Mouse (Mus musculus) midbrain, embryonic 16.5 days (tissue): Measurements from ENCODE around the gene Nme7. TPM values are rescaled to one million over a fixed set of nuclear protein-coding genes. Genes with fewer than 3 reads are reported as not detected.

ENCODE experiments used
- ATAC-seq: fragments of 200-750 bp; cut with Nextera tagmentation; 2 replicates; pipeline ENCODE4 v1.8.0; 2017; ENCODE audit warnings: moderate TSS enrichment
- H3K27ac ChIP-seq: fragments of 300-500 bp; sonication (generic); 2 replicates; pipeline ENCODE4 v1.5.1; 2014; ENCODE audit warnings: mild to moderate bottlenecking, low read length, mixed read lengths
- H3K27me3 ChIP-seq: fragments of 300-500 bp; sonication (generic); 2 replicates; pipeline ENCODE4 v1.6.1; 2014; ENCODE audit warnings: low read depth, low read length, mixed read lengths; ENCODE audit not compliant: control insufficient read depth, insufficient read depth
- H3K36me3 ChIP-seq: fragments of 300-500 bp; sonication (generic); 2 replicates; pipeline ENCODE4 v1.6.1; 2014; ENCODE audit warnings: mild to moderate bottlenecking, low read length, moderate library complexity, mixed read lengths; ENCODE audit not compliant: control insufficient read depth, insufficient read depth
- H3K4me1 ChIP-seq: fragments of 300-500 bp; sonication (generic); 2 replicates; pipeline ENCODE4 v1.6.1; 2014; ENCODE audit warnings: mild to moderate bottlenecking, low read length, mixed read lengths; ENCODE audit not compliant: control insufficient read depth, insufficient read depth
- H3K4me2 ChIP-seq: fragments of 300-500 bp; sonication (generic); 2 replicates; pipeline ENCODE4 v1.6.1; 2014; ENCODE audit warnings: mild to moderate bottlenecking, low read length, mixed read lengths
- H3K4me3 ChIP-seq: fragments of 300-500 bp; sonication (generic); 2 replicates; pipeline ENCODE4 v1.5.1; 2014; ENCODE audit warnings: low read depth, mild to moderate bottlenecking, low read length, moderate library complexity, mixed read lengths
- H3K9ac ChIP-seq: fragments of 300-500 bp; sonication (generic); 2 replicates; pipeline ENCODE4 v1.6.1; 2014; ENCODE audit warnings: low read depth, low read length, mixed read lengths
- H3K9me3 ChIP-seq: fragments of 300-500 bp; sonication (generic); replicated peaks from 2 replicates; pipeline ENCODE4 v1.6.1; 2014; ENCODE audit warnings: mild to moderate bottlenecking, low read length, mixed read lengths; ENCODE audit not compliant: control insufficient read depth, poor library complexity, severe bottlenecking
- WGBS: fragments of 180-500 bp; shearing (Covaris S2); extraction: QIAGEN DNeasy Blood & Tissue Kit; methylation state at CpG from one replicate; pipeline ENCODE4 v1.1.7; 2014; 5-methylcytosine and 5-hydroxymethylcytosine counted together
- polyA plus RNA-seq: library from polyadenylated mRNA; unstranded; fragments of >200 nt; fragmentation: Nextera tagmentation; extraction: Ambion mirVana; gene quantifications from 2 replicates; pipeline ENCODE4 v1.2.1, GENCODE M21; 2015

Nme7 gene
- polyA plus RNA-seq, 1 experiment from 2014 or later: 31.2 TPM

GRCm38 (mm10) chr1:164408655-164409054 lies 104.7 kb downstream of the Nme7 start:
- ATAC-seq: no peak

GRCm38 (mm10) chr1:164411306-164411705 lies 107.4 kb downstream of the Nme7 start:
- no peak overlapping the region for H3K4me3 ChIP-seq
- H3K4me1 ChIP-seq: no peaks in the 10 kb centered on the region
- H3K9ac ChIP-seq: no peak overlapping the region
- H3K27ac ChIP-seq: no peak overlapping the region
- no peak overlapping the region for H3K4me2 ChIP-seq
- H3K36me3 ChIP-seq: no peaks in the 10 kb centered on the region; the same call in 1 of the 2 replicates
- WGBS: 94% methylated on average over 7 of the region's 7 CpGs
- H3K27me3 ChIP-seq: no peaks in the 10 kb centered on the region
- ATAC-seq: no peak
- no peaks in the 10 kb centered on the region for H3K9me3 ChIP-seq

More at GRCm38 (mm10) chr1:164408655-164409054, 104.7 kb downstream of the Nme7 start:
- 24% methylated on average over 2 of the region's 2 CpGs for WGBS
- no peaks in the 10 kb centered on the region for H3K9me3 ChIP-seq
- no peaks in the 10 kb centered on the region for H3K27me3 ChIP-seq
- H3K9ac ChIP-seq: no peak overlapping the region
- no peaks in the 10 kb centered on the region for H3K4me1 ChIP-seq
- H3K4me2 ChIP-seq: no peak overlapping the region
- no peak overlapping the region for H3K4me3 ChIP-seq
- peaks cover 4% of the 10 kb centered on the region for H3K36me3 ChIP-seq
- no peak overlapping the region for H3K27ac ChIP-seq

DNA sequence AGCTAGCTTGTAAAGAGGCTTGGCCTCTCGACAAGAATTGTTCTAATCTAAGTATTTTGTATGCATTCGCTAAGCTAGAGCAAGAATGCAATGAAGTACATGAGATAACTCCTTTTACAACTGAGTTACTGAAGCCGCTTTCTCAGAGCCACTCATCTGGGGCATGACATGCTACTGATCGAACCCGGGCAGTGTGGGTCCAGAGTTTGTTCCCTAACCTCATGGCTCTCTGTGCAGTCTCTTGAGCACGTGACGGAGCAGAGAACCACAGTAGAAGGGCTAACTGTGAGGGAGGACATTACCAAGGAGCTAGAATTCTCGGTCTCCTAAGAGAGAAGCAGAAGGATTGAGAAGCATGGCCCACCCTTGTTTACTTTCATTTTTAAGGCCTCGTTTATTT lies 109.0 kb downstream of the Nme7 start:
- no peak for ATAC-seq
- Histone ChIP-seq H3K9ac (no peak overlapping the region), H3K9me3 (no peaks in the 10 kb centered on the region), H3K4me1 (no peaks in the 10 kb centered on the region), H3K27me3 (no peaks in the 10 kb centered on the region), H3K4me2 (no peak overlapping the region), H3K36me3 (no peaks in the 10 kb centered on the region; the same call in 1 of the 2 replicates), H3K27ac (no peak overlapping the region), H3K4me3 (no peak overlapping the region)
- WGBS: 97% methylated on average over 9 of the region's 9 CpGs

DNA sequence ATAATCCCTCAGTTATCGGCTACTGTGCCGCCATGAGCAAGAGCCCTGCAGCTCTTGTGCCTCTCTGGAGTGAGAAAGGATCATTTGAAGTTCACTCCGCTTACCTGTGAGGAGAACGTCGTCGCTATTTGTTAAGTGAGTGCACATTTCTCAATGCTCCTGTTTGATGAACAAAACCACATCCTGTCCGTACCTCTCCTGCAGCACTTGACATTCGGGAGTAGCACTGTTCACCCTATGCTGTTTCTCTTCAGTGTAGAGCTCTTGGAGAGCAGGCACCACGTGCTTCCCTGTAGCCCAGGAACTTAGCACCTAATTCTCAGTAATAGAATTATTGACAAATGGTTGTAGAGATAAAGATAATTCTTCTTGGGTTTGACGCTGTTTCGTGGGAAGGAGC lies 109.7 kb downstream of the Nme7 start:
- Histone ChIP-seq H3K9ac (no peak overlapping the region), H3K4me3 (no peak overlapping the region), H3K27me3 (no peaks in the 10 kb centered on the region), H3K9me3 (no peaks in the 10 kb centered on the region), H3K4me1 (no peaks in the 10 kb centered on the region), H3K27ac (no peak overlapping the region), H3K4me2 (no peak overlapping the region), H3K36me3 (no peaks in the 10 kb centered on the region; the same call in 1 of the 2 replicates)
- ATAC-seq: no peak
- WGBS: 96% methylated on average over 11 of the region's 11 CpGs

- no peak overlapping the region for H3K27ac ChIP-seq
- ATAC-seq: no peak
- H3K9ac ChIP-seq: no peak overlapping the region
- H3K4me2 ChIP-seq: no peak overlapping the region
- H3K4me1 ChIP-seq: no peaks in the 10 kb centered on the region
- WGBS: 95% methylated on average over 2 of the region's 2 CpGs
- no peak overlapping the region for H3K4me3 ChIP-seq
- H3K9me3 ChIP-seq: no peaks in the 10 kb centered on the region
- H3K36me3 ChIP-seq: no peaks in the 10 kb centered on the region; the same call in 1 of the 2 replicates
- no peaks in the 10 kb centered on the region for H3K27me3 ChIP-seq
Measured at GRCm38 (mm10) chr1:164415347-164415751, 111.4 kb downstream of the Nme7 start.

DNA sequence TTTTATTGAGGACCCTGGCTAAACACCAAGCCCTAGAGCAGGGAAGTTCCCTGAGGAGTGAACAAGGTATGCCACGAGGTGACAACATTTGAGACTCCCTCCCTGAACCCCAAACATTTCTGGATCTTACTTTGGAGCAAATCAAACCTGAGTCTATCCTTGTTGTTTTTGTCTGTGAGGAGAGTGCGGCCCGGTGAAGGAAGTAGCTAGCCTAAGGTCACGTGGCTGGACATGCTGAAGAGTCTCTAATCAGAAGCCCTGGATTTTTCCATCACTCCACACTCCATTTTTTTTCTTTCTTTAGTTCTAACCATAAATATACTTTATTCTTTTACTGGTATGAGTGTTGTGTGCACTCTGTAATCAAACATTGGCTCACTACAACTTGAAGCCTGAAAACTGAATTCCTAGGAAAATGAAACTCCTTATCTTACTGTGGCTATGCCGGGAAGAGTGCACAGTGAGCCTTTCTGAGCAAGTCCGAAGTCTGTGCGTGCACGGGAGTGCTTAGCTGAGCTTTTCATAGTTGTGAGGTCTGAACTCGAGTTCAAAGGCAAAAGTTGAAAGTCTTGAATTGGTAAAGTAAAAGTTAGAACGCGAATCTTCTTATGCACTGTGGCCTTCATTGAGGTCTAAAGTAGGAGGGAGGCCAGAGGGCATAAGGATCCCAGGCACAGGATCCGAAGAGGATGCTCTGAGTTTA lies 112.9 kb downstream of the Nme7 start:
- Histone ChIP-seq H3K9me3 (no peaks in the 10 kb centered on the region), H3K4me2 (no peak overlapping the region), H3K27ac (no peak overlapping the region), H3K9ac (no peak overlapping the region), H3K36me3 (no peaks in the 10 kb centered on the region; the same call in 1 of the 2 replicates), H3K27me3 (no peaks in the 10 kb centered on the region), H3K4me1 (no peaks in the 10 kb centered on the region), H3K4me3 (no peak overlapping the region)
- ATAC-seq: no peak
- WGBS: 90% methylated on average over 12 of the region's 12 CpGs

DNA sequence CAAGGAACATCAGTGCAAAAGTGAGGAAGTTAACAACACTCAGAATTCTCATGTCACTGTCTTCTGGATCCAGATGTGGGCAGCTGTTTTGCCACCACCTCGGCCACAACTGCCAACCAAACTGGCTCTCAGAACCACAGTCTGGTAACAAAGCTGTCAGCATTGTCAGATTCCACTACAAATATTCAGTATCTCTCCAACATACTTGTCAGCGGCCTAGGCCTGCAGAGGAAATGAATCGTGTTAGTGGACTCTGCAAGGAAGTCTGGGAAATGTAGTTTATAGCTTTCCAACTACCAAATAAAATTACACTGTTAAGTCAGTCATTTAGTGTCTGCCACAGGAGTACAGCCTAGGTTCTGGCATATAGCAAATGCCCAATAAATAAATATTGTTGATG lies 113.7 kb downstream of the Nme7 start:
- no peak for ATAC-seq
- Histone ChIP-seq H3K9me3 (no peaks in the 10 kb centered on the region), H3K27ac (no peak overlapping the region), H3K9ac (no peak overlapping the region), H3K4me1 (no peaks in the 10 kb centered on the region), H3K27me3 (no peaks in the 10 kb centered on the region), H3K4me3 (no peak overlapping the region), H3K4me2 (no peak overlapping the region), H3K36me3 (no peaks in the 10 kb centered on the region; the same call in 1 of the 2 replicates)
- WGBS: 88% methylated on average over 3 of the region's 3 CpGs

DNA sequence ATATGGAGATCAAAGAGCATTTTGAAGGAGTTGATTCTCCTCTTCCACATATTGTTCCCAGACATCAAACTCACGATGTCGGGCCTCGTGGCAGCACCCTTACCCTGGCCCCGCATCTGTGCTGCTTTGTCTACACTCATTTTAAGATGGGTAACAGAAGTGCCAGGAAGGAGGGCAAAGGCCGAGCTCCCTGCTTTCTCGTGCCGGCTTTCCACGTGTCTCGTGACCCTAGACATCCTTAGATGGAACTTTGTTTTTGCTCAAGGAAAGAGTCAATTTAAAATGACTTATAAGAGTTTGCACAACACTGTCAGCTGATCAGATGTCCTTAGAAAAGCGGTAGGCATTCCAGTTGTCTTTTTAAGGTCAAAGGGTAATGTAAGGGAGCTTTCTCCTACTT lies 114.4 kb downstream of the Nme7 start:
- WGBS: 85% methylated on average over 10 of the region's 10 CpGs
- Histone ChIP-seq H3K36me3 (no peaks in the 10 kb centered on the region; the same call in 1 of the 2 replicates), H3K4me1 (no peaks in the 10 kb centered on the region), H3K9ac (no peak overlapping the region), H3K27me3 (no peaks in the 10 kb centered on the region), H3K4me3 (no peak overlapping the region), H3K27ac (no peak overlapping the region), H3K9me3 (no peaks in the 10 kb centered on the region), H3K4me2 (no peak overlapping the region)
- no peak for ATAC-seq

DNA sequence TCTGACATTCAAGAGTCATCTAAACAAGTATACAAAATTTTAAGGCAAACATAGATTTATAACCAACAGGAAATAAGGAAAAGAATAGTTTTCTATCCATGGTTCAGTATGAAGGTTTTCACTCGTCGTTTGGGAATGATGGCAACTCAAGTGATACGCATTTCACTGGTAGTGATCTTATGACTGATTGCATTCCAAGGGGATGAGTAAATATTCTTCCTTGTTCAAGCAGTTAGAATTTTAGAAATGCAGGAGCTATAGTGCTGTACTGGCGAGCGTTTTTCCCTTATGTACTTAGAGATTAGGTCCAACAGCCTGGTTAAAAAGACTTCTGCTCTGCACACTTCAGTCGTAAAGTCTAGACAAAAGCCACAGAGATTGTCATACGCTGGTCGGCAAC lies 115.5 kb downstream of the Nme7 start:
- Histone ChIP-seq H3K36me3 (no peaks in the 10 kb centered on the region), H3K4me2 (no peak overlapping the region), H3K4me3 (no peak overlapping the region), H3K4me1 (no peaks in the 10 kb centered on the region), H3K9me3 (no peaks in the 10 kb centered on the region), H3K27me3 (no peaks in the 10 kb centered on the region), H3K27ac (no peak overlapping the region), H3K9ac (no peak overlapping the region)
- no peak for ATAC-seq
- 88% methylated on average over 8 of the region's 8 CpGs for WGBS
